Mouse (Mus musculus) hindbrain, postnatal 0 days (tissue): ENCODE measurements at regions not wholly inside any gene's neighbourhood (a gene's known extent, or its start where the extent isn't known, plus 50 kb on each side); places are given as distances from the start of the nearest gene placed in this dataset.

Experiments
- ATAC-seq: fragments of 200-750 bp; cut with Nextera tagmentation; 2 replicates; pipeline ENCODE4 v1.8.0; 2017; ENCODE audit warnings: mild to moderate bottlenecking, moderate TSS enrichment, moderate library complexity
- DNase-seq: peaks from one replicate; pipeline ENCODE4 v3.0.0-alpha.2; 2015; ENCODE audit warnings: low spot score
- H3K27ac ChIP-seq: fragments of 300-500 bp; sonication (generic); 2 replicates; pipeline ENCODE4 v1.5.1; 2014; ENCODE audit warnings: mild to moderate bottlenecking
- H3K27me3 ChIP-seq: fragments of 300-500 bp; sonication (generic); 2 replicates; pipeline ENCODE4 v1.6.1; 2014; ENCODE audit warnings: low read length, mixed read lengths; ENCODE audit not compliant: insufficient read depth
- H3K36me3 ChIP-seq: fragments of 300-500 bp; sonication (generic); 2 replicates; pipeline ENCODE4 v1.6.1; 2014; ENCODE audit warnings: low read length, mixed read lengths; ENCODE audit not compliant: insufficient read depth
- H3K4me1 ChIP-seq: fragments of 300-500 bp; sonication (generic); 2 replicates; pipeline ENCODE4 v1.6.1; 2014; ENCODE audit warnings: antibody characterized with exemption, low read length, mixed read lengths; ENCODE audit not compliant: insufficient read depth
- H3K4me2 ChIP-seq: fragments of 300-500 bp; sonication (generic); 2 replicates; pipeline ENCODE4 v1.6.1; 2014; ENCODE audit warnings: low read depth, mild to moderate bottlenecking, low read length, moderate library complexity, mixed read lengths
- H3K4me3 ChIP-seq: fragments of 300-500 bp; sonication (generic); 2 replicates; pipeline ENCODE4 v1.5.1; 2014; ENCODE audit warnings: low read length
- H3K9ac ChIP-seq: fragments of 300-500 bp; sonication (generic); replicated peaks from 2 replicates; pipeline ENCODE4 v1.6.1; 2014; ENCODE audit warnings: mild to moderate bottlenecking, low read length, moderate library complexity, mixed read lengths
- H3K9me3 ChIP-seq: fragments of 300-500 bp; sonication (generic); 2 replicates; pipeline ENCODE4 v1.6.1; 2016; ENCODE audit warnings: low read length, mixed read lengths
- CTCF ChIP-seq: IDR thresholded peaks from 2 replicates; pipeline ENCODE4 v1.5.1; 2016; ENCODE audit warnings: antibody characterized with exemption, control low read depth, low read depth
- WGBS: fragments of 180-500 bp; shearing (Covaris S2); extraction: QIAGEN DNeasy Blood & Tissue Kit; methylation state at CpG from one replicate; pipeline ENCODE4 v1.1.7; 2014; 5-methylcytosine and 5-hydroxymethylcytosine counted together

DNA sequence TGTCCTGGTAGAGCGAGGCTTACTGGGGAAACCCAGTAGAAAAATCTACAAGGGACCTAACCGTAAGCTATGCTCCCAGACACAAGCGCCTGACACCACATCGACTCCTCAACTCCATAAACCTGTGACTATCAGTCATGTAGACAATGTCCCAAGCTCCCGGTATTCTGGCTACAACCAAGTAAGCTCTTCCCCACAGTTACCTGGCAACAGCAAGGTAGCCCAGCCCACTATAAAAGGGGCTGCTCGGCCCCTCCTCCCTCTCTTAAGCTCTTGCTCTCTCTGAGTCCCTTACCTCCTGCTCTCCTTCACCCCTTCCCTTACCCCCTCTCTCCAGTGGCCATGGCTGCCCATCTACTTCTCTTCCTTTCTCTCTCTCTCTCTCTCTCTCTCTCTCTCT is 178.4 kb upstream of the Ercc4 start:
- H3K4me3 ChIP-seq, result no peak overlapping the region
- 83% methylated on average over 6 of the region's 6 CpGs for WGBS

GRCm38 (mm10) chr16:12932959-12933358 is 176.5 kb upstream of the Ercc4 start:
- DNase-seq (no peak), ATAC-seq (no peak)
- H3K9me3 ChIP-seq, result no peaks in the 10 kb centered on the region
- H3K4me3 ChIP-seq, result no peak overlapping the region
- no peak overlapping the region for H3K9ac ChIP-seq
- no peaks in the 10 kb centered on the region for H3K36me3 ChIP-seq
- H3K4me1 ChIP-seq, result no peaks in the 10 kb centered on the region
- no peak overlapping the region for H3K4me2 ChIP-seq
- no peak for TF ChIP-seq CTCF
- 92% methylated on average over 3 of the region's 3 CpGs for WGBS
- no peak overlapping the region for H3K27ac ChIP-seq
- no peaks in the 10 kb centered on the region for H3K27me3 ChIP-seq

More for the DNA sequence above, 178.4 kb upstream of the Ercc4 start:
- TF ChIP-seq CTCF, result no peak
- Histone ChIP-seq H3K4me1 (no peaks in the 10 kb centered on the region), H3K9me3 (no peaks in the 10 kb centered on the region), H3K9ac (no peak overlapping the region), H3K27me3 (no peaks in the 10 kb centered on the region), H3K36me3 (no peaks in the 10 kb centered on the region), H3K4me2 (no peak overlapping the region), H3K27ac (no peak overlapping the region)
- ATAC-seq (no peak), DNase-seq (no peak)

DNA sequence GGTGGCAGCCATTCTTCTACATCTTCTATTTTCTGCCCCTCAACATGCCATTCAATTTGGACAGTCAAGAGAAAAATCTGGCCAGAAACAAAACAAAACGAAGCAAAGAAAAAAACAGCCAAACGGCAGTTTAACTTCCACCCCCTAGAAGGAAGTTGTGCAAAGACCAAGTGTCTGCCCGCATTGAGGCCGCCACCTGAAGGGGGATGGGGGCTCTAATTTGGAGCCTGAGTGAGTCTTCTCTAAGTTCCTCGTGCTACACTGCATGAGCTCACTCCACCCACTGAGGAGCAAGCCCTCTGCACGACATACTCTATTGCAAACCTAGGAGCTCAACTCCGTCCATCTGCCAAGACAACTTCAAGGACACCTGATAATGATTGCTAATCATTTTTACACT is 174.9 kb upstream of the Ercc4 start:
- DNase-seq (no peak), ATAC-seq (no peak)
- 71% methylated on average over 7 of the region's 7 CpGs for WGBS
- Histone ChIP-seq H3K9ac (no peak overlapping the region), H3K4me3 (no peak overlapping the region), H3K9me3 (no peaks in the 10 kb centered on the region), H3K4me2 (no peak overlapping the region), H3K36me3 (no peaks in the 10 kb centered on the region), H3K4me1 (no peaks in the 10 kb centered on the region), H3K27ac (no peak overlapping the region), H3K27me3 (no peaks in the 10 kb centered on the region)
- no peak for TF ChIP-seq CTCF

GRCm38 (mm10) chr16:12935266-12935665 is 174.2 kb upstream of the Ercc4 start:
- H3K9ac ChIP-seq, result no peak overlapping the region
- ATAC-seq (no peak), DNase-seq (no peak)
- no peaks in the 10 kb centered on the region for H3K4me1 ChIP-seq
- 42% methylated on average over 2 of the region's 2 CpGs for WGBS
- no peak overlapping the region for H3K27ac ChIP-seq
- no peaks in the 10 kb centered on the region for H3K27me3 ChIP-seq
- H3K4me2 ChIP-seq, result no peak overlapping the region
- H3K9me3 ChIP-seq, result no peaks in the 10 kb centered on the region
- no peaks in the 10 kb centered on the region for H3K36me3 ChIP-seq
- H3K4me3 ChIP-seq, result no peak overlapping the region
- TF ChIP-seq CTCF, result no peak

GRCm38 (mm10) chr16:12936571-12936970 is 172.9 kb upstream of the Ercc4 start:
- Histone ChIP-seq H3K4me1 (no peaks in the 10 kb centered on the region), H3K9me3 (no peaks in the 10 kb centered on the region), H3K4me3 (no peak overlapping the region), H3K36me3 (no peaks in the 10 kb centered on the region), H3K9ac (no peak overlapping the region), H3K4me2 (no peak overlapping the region), H3K27me3 (no peaks in the 10 kb centered on the region), H3K27ac (no peak overlapping the region)
- peak; percentile 39; the same call in 1 of the 2 replicates for TF ChIP-seq CTCF
- no peak for ATAC-seq
- 76% methylated on average over 2 of the region's 2 CpGs for WGBS
- no peak for DNase-seq

DNA sequence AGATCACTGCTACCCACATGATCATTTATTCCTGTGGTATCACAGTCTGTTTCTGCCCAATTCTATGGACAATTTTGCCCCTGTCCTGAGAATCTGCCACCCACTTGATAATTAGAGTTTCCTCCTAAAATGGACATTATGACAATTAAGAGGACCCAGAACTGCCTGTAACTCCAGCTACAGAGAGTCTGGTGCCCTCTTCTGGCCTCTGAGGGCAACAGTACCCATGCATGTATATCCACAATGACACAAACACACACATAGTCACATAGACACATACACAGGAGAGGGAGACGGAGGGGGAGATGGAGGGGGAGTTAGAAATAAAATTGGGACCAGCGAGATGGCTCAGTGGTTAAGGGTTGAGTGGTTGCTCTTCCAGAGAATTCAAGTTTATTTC is 170.9 kb upstream of the Ercc4 start:
- Histone ChIP-seq H3K27me3 (no peaks in the 10 kb centered on the region), H3K4me1 (no peaks in the 10 kb centered on the region), H3K9ac (no peak overlapping the region), H3K4me2 (no peak overlapping the region), H3K4me3 (no peak overlapping the region), H3K27ac (no peak overlapping the region), H3K36me3 (no peaks in the 10 kb centered on the region), H3K9me3 (no peaks in the 10 kb centered on the region)
- DNase-seq (peak; percentile 25), ATAC-seq (no peak)
- TF ChIP-seq CTCF, result peak; percentile 56
- WGBS, result 83% methylated on average over 2 of the region's 2 CpGs

- 82% methylated on average over 5 of the region's 5 CpGs for WGBS
- Histone ChIP-seq H3K27me3 (no peaks in the 10 kb centered on the region), H3K4me1 (no peaks in the 10 kb centered on the region), H3K27ac (no peak overlapping the region), H3K4me2 (no peak overlapping the region), H3K36me3 (no peaks in the 10 kb centered on the region), H3K4me3 (no peak overlapping the region), H3K9me3 (no peaks in the 10 kb centered on the region), H3K9ac (no peak overlapping the region)
- DNase-seq, result no peak
- TF ChIP-seq CTCF, result no peak
- ATAC-seq, result no peak
Observed at GRCm38 (mm10) chr16:12951176-12951575, 158.3 kb upstream of the Ercc4 start.

GRCm38 (mm10) chr16:12954028-12954427 is 155.5 kb upstream of the Ercc4 start:
- H3K4me1 ChIP-seq, result no peaks in the 10 kb centered on the region
- H3K27ac ChIP-seq, result no peak overlapping the region
- no peaks in the 10 kb centered on the region for H3K9me3 ChIP-seq
- H3K4me2 ChIP-seq, result no peak overlapping the region
- no peak overlapping the region for H3K4me3 ChIP-seq
- TF ChIP-seq CTCF, result no peak
- H3K9ac ChIP-seq, result no peak overlapping the region
- ATAC-seq, result no peak
- WGBS, result 71% methylated on average over 8 of the region's 8 CpGs
- DNase-seq, result no peak
- no peaks in the 10 kb centered on the region for H3K36me3 ChIP-seq
- H3K27me3 ChIP-seq, result no peaks in the 10 kb centered on the region
